Mouse (Mus musculus) liver, embryonic 14.5 days (tissue): ENCODE data around the gene 1600014C23Rik. TPM values are rescaled to one million over a fixed set of nuclear protein-coding genes. Genes with fewer than 3 reads are reported as not detected.

Source experiments
- ATAC-seq: fragments of 200-750 bp; cut with Nextera tagmentation; 2 replicates; pipeline ENCODE4 v1.8.0; 2017; ENCODE audit warnings: moderate number of reproducible peaks, mild to moderate bottlenecking, moderate library complexity; ENCODE audit not compliant: insufficient read depth
- DNase-seq, 3 experiments: peaks; one replicate each; pipeline ENCODE4 v3.0.0-alpha.2; 2012 to 2013; ENCODE audit warnings: low read depth in 3 of 3, low spot score in 3 of 3
- H3K27ac ChIP-seq: fragments of 300-500 bp; sonication (generic); 2 replicates; pipeline ENCODE4 v1.5.1; 2014; ENCODE audit warnings: moderate library complexity, mild to moderate bottlenecking, control low read depth, inconsistent platforms
- H3K27me3 ChIP-seq: fragments of 300-500 bp; sonication (generic); 2 replicates; pipeline ENCODE4 v1.6.1; 2014; ENCODE audit warnings: mild to moderate bottlenecking, low read length, moderate library complexity; ENCODE audit not compliant: control insufficient read depth, insufficient read depth
- H3K36me3 ChIP-seq: fragments of 300-500 bp; sonication (generic); replicated peaks from 2 replicates; pipeline ENCODE4 v1.6.1; 2014; ENCODE audit warnings: low read depth; ENCODE audit not compliant: control insufficient read depth, insufficient read depth
- H3K4me1 ChIP-seq, 2 experiments: fragments of 200-500 bp in 1 of 2; fragments of 300-500 bp in 1 of 2; sonication (generic) in 1 of 2; replicated peaks; 2 replicates each; pipeline ENCODE4 v1.6.1; 2012 to 2014; ENCODE audit warnings: antibody characterized with exemption in 1 of 2, inconsistent platforms in 1 of 2, low read length in 1 of 2; ENCODE audit not compliant: control insufficient read depth in 2 of 2, insufficient read depth in 2 of 2
- H3K4me2 ChIP-seq: fragments of 300-500 bp; sonication (generic); 2 replicates; pipeline ENCODE4 v1.6.1; 2014; ENCODE audit warnings: low read depth, mild to moderate bottlenecking, control low read depth, moderate library complexity
- H3K4me3 ChIP-seq, 2 experiments: fragments of 200-500 bp in 1 of 2; fragments of 300-500 bp in 1 of 2; sonication (generic) in 1 of 2; 2 replicates each; pipeline ENCODE4 v1.5.1; 2012 to 2014; ENCODE audit warnings: low read depth in 2 of 2, low read length in 2 of 2, mild to moderate bottlenecking in 2 of 2, control low read depth in 1 of 2, inconsistent platforms in 1 of 2, moderate library complexity in 1 of 2; ENCODE audit not compliant: insufficient read depth in 1 of 2
- H3K9ac ChIP-seq: fragments of 300-500 bp; sonication (generic); replicated peaks from 2 replicates; pipeline ENCODE4 v1.6.1; 2014; ENCODE audit warnings: mild to moderate bottlenecking, control low read depth, moderate library complexity
- H3K9me3 ChIP-seq: fragments of 300-500 bp; sonication (generic); 2 replicates; pipeline ENCODE4 v1.6.1; 2016; ENCODE audit warnings: low read length, mixed read lengths; ENCODE audit not compliant: control insufficient read depth
- CTCF ChIP-seq: IDR thresholded peaks from 2 replicates; pipeline ENCODE4 v1.5.1; 2016; ENCODE audit warnings: antibody characterized with exemption, low read depth, control low read depth
- EP300 ChIP-seq: IDR thresholded peaks from 2 replicates; pipeline ENCODE4 v1.6.1; 2016; ENCODE audit warnings: antibody characterized with exemption, low read depth
- WGBS: fragments of 180-500 bp; shearing (Covaris S2); extraction: QIAGEN DNeasy Blood & Tissue Kit; methylation state at CpG from one replicate; pipeline ENCODE4 v1.1.7; 2014; ENCODE audit not compliant: insufficient replicate concordance; 5-methylcytosine and 5-hydroxymethylcytosine counted together
- polyA plus RNA-seq, 2 experiments: library from polyadenylated mRNA; depleted of rRNA in 1 of 2; stranded (reverse) in 1 of 2; unstranded in 1 of 2; fragments of >200 nt; fragmentation: Nextera tagmentation in 1 of 2; extraction: Ambion mirVana in 1 of 2; gene quantifications; 2 replicates each; pipeline versions ENCODE4 v1.2.1 to v1.2.3; 2012 to 2014

Gene 1600014C23Rik
- polyA plus RNA-seq, 2 experiments: not detected

DNA sequence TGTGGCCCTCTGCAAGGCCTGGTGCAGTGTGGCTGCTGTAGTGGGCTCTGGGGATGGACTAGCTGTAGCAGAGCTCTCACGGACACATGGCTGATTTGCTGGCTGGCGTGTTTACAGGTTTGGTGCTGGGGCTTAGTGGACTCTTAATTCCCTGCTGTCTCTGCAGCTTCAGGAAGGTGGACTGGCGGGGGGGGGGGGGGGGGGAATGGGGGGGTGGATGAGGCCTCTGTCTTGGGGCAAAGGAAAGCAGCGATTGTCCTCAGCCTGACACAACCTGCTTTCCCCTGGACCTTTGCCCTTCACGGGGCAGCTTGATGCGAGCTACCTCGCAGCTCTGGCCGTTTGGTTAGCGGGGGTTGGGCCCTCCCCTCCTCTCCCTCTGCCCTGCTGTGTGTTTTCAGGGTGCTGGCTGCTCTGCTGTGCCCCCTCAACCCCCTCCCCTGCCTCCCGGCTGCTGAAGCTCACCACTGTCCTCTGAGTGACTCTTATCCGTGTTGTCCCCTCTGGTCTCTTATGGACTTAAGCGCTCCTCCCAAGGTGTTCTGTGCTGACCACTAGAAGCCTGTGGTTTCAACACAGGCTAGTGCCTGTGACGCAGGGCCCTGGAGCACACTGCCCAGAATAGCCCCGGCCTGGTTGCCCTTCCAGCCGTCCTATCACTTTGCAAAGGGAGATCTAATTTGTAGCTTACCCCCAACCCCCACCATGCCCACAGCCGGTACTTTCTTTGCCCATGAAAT is 33.0 kb downstream of the 1600014C23Rik start:
- Histone ChIP-seq H3K27me3 (no peaks in the 10 kb centered on the region), H3K4me3 (no peak overlapping the region), H3K9ac (no peak overlapping the region), H3K27ac (no peak overlapping the region), H3K36me3 (no peaks in the 10 kb centered on the region; the same call in 1 of the 2 replicates), H3K9me3 (no peaks in the 10 kb centered on the region), H3K4me1 (peaks cover 0 to 22% of the 10 kb centered on the region in 2 experiments; a peak in 3 of 4 replicates), H3K4me2 (no peak overlapping the region)
- DNase-seq (no peak), ATAC-seq (no peak)
- TF ChIP-seq CTCF: no peak
- no peak for TF ChIP-seq EP300
- WGBS: 66% methylated on average over 11 of the region's 16 CpGs

DNA sequence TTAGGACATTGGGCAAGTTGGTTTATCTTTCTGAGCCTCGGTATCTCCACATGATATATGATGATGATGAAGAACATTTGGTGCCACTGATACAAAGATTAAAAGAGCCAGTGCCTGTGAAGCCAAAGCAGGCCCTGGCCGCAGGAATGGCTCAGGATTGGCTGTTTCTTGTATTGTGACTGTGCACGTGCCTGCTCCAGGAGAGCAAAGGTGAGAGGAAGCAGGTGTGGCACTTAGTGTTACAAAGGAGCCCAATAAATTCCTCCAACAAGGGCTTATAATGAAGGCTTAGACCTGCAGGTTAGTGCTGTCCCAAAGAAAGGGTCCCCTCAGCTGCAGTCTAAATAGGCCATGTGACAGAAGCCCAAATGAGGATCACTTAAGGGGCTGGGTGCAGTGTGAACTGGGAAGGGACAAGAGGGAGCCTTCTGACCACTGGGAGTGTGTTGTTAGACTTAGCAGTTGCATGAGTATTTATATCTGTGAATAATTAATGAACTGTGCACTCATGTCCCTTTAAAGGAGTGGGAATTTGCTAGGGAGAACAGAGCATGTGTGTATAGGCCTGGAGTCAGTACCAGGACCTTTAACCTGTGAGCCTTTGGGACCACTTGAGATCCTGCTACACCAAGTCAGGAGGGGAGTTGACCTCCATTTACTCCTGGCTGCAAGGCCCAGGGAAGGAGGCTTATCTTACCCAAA is 34.5 kb downstream of the 1600014C23Rik start:
- H3K9ac ChIP-seq: no peak overlapping the region
- DNase-seq (no peak), ATAC-seq (no peak)
- TF ChIP-seq CTCF (no peak), EP300 (no peak)
- WGBS: 82% methylated on average over 3 of the region's 3 CpGs
- no peaks in the 10 kb centered on the region for H3K27me3 ChIP-seq
- no peak overlapping the region for H3K27ac ChIP-seq
- peaks cover 8 to 32% of the 10 kb centered on the region in 2 experiments for H3K4me1 ChIP-seq
- no peaks in the 10 kb centered on the region for H3K9me3 ChIP-seq
- H3K4me2 ChIP-seq: no peak overlapping the region
- no peak overlapping the region for H3K4me3 ChIP-seq
- no peaks in the 10 kb centered on the region; the same call in 1 of the 2 replicates for H3K36me3 ChIP-seq

DNA sequence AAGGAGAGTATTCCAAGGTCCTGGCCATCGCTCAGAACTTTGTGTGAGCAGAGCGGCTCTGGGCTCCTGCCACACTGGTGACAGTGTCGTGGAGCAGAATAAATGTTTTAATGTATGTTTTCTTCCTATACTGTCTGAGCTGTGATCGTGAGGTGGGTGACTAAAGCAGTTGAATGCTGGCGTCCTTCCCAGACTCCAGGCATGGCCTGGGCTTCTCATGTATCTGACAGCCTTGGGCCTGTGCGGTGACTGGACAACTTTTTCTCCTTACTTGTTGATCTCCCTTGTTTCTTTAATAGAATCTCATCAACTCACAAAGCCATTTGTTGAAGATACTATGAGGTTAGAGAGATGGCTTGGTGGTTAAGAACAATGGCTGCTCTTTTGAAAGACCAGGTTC is 35.3 kb downstream of the 1600014C23Rik start:
- no peak for ATAC-seq

DNA sequence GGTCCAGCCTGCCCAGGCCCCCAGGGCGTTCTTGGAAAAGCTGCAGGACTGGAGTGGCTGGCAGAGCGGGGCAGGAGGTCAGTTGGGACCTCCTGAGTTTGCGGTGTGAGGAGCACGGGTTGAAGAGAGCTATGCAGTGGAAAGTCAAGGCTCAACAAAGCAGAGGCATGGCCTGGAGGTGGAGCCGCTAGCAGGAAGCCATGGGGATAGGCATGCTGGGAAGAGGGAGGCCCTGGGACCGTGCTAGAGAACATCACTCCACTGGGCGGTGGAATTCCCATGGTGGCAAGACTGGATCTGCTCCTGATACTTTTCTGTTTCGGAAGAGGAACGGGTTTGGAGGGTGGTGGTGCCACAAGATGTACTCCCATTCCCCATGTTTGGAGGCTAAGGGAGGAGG is 36.7 kb downstream of the 1600014C23Rik start:
- Histone ChIP-seq H3K4me1 (peaks cover 8 to 30% of the 10 kb centered on the region in 2 experiments), H3K27me3 (no peaks in the 10 kb centered on the region), H3K36me3 (no peaks in the 10 kb centered on the region; the same call in 1 of the 2 replicates), H3K4me2 (no peak overlapping the region), H3K4me3 (no peak overlapping the region), H3K27ac (no peak overlapping the region), H3K9me3 (no peaks in the 10 kb centered on the region), H3K9ac (no peak overlapping the region)
- ATAC-seq (no peak), DNase-seq (no peak)
- TF ChIP-seq EP300 (no peak), CTCF (no peak)
- WGBS: 81% methylated on average over 9 of the region's 9 CpGs

More for the DNA sequence above, 35.3 kb downstream of the 1600014C23Rik start:
- Histone ChIP-seq H3K4me3 (no peak overlapping the region), H3K9ac (no peak overlapping the region), H3K36me3 (no peaks in the 10 kb centered on the region; the same call in 1 of the 2 replicates), H3K9me3 (no peaks in the 10 kb centered on the region), H3K4me1 (peaks cover 8 to 34% of the 10 kb centered on the region in 2 experiments), H3K27me3 (no peaks in the 10 kb centered on the region), H3K4me2 (no peak overlapping the region), H3K27ac (no peak overlapping the region)
- DNase-seq: no peak
- TF ChIP-seq CTCF: no peak
- TF ChIP-seq EP300: no peak
- WGBS: 86% methylated on average over 6 of the region's 6 CpGs
